Mouse (Mus musculus) liver (tissue): ENCODE measurements around the gene Csf2rb.

Source experiments
- DNase-seq: peaks from one replicate; pipeline ENCODE4 v3.0.0-alpha.2; 2020; ENCODE audit warnings: mixed read lengths

The Csf2rb gene

DNA sequence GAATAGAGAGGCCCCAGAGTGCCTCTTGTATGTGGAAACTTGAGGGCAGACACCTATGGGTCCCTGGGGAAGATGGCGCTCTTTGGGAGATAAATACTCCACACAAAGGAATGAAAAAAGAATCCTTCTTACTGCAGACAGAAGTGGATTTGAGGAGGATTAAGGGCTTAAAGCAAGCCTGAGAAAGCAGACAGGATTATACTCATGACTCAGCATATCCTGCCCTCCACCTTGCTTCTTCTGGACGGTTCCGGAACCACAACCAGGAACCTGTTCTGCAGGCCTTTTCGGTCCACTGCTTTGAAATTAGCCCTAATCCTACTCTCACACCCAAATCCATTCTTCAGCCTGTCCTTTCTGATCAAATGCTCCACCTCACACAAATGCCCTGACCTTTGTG is 56.6 kb downstream of the Csf2rb start:
- no peak for DNase-seq

DNA sequence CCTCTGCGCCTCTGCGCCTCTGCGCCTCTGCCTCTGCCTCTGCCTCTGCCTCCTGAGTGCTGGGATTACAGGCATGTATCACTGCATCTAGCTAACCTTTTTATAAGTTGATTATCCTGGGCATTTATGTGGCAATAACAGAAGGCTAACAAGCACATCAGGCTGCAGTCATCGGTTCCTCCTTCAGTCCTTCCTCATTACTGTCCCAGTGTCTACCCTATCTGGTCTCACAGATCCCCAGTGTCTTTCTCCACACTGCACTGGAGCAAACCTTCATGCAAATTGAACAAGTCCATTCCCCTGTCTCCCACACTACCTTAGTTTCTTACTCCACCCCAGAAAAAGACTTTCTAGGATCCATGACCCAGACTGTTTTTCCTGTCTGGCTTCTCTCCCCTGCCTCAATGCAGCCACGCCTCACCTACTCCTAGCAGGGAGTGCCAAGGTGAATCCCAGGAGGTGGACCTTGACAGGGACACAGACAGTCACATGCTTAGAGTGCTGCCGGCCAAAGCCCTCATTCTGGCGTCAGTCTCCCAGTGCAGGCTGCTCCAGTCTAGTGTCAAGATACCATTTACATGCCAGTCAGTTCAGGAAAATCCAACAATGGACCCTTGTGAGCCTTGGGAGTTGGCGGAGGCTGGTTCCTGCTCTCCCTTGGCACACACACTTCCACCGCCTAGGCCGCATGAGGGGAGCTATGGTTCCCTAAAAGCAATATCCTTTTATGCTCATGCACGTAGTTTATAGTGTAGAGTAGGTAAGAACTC is 58.1 kb downstream of the Csf2rb start:
- no peak for DNase-seq

DNA sequence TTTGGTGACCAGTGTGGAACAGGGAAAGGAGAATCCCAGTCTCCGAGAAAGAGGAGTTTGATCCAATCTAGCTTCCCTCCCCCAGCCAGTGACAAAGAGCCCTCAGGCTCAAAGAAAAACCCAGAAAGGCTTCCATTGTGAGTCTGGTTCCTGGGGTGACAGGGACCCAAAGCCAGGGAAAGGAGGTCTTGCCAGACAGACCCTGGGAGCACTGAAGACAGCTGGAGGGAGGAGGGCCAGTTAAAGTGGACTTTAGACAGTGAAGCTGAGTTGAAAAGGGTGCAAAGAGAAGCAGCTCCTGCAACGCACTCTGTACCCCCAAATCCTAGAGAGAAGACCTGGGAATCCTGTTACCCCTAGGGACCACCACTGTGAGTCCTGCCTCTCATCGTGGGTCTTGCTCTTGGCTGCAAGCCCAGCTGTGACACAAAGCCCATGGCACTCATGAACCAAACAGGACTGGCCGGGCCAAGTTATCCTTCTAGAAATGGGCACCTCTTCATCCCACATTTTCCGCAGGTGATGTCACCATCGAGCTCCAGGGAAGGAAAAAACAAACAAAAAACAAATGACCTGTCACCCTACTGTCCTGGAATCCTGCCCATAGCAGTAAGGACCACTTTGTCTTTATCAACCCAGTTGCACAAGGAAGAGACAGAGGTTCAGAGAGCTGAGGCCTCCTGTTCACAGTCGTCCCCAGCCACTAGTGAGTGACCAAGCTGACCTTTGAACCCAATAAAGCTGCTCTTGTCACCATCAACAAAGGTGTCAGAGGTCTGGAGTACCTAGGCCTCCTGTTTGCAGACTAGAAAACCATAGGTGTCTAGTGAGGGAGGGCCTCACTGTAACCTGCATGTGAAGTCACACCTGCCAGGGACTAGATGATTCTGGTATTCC is 58.9 kb downstream of the Csf2rb start:
- DNase-seq: no peak

DNA sequence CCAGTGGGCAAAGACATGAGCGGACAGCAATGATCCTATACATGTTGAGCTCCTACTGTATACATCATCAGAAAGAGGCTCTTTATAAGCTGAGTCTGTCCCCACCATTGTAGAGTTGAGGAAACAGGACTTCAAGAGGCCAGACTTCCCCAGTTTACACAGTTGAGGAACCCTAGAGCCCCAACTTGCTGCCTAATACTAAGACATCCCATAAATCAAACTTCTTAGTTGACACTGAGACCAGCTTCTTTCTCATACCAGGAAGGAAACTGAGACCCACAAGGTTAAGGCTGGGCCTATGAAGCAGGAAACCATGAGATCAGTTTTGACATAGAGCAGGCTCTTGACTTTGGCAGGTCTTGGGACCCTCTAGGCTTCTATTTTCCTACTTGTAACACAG is 60.0 kb downstream of the Csf2rb start:
- DNase-seq: no peak

DNA sequence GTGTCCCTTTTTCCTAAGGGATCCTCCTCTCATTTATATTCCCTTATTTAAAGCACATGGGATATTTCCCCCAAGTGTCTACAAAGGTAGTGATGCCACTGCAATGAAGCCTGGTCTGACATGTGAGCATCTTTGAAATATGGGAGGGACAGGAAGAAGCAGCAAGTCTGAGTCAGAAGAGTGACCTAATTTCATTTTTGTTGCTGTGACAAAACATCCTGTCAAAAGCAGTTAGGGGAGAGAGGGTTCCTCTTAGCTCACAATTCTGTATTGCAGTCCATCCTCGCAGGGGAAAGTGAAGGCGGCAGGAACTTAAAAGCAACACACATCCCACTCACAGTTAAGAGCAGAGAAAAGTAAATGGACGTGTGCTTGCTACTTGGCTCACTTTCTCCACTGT is 65.3 kb downstream of the Csf2rb start:
- DNase-seq: no peak

DNA sequence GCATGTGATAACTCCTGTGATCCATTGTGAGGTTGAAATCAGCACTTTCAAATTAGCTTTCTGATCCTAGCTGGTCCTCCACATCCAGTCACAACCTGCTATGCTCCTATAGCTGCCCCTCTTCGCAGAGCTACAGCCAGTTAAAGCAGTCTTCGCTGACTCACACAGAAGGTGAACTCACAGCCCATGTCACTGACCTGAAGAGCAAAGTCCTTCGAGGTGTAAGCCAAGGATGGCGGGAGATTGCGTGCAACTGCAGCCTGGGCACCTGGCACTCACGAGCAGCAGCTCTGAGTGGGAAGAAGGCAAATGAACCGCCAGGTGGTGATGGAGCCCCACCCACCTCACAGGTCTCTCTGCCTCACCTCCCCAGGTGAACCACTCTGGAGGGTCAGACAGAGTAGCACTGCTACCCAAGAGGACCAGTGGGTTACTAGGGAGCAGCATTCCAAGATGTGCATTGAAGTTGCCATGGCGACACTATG is 70.0 kb downstream of the Csf2rb start, which contains the start of gene Tex33:
Gene Tex33 (minus strand): TSS at position 435 of the 485 bp plus-strand sequence.
- no peak for DNase-seq

DNA sequence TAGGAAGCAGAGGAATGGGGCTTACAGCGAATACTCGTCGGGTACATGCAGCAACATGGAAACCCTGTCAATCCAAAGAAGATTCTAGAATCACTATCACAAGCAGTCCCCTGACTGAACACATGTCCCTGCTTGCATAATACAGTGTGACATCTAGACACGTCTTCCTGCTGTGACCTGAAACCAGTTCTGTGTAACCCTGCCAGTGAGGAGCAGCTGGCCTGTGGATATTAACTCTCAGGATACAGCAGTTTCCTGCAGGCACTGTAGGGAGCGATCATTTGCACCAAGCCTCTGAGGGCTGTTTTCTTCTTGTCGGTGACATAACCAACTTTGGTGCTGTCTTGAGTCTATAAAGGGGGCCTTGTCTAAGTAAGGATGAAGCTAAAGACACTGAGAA is 75.8 kb downstream of the Csf2rb start:
- DNase-seq: no peak

DNA sequence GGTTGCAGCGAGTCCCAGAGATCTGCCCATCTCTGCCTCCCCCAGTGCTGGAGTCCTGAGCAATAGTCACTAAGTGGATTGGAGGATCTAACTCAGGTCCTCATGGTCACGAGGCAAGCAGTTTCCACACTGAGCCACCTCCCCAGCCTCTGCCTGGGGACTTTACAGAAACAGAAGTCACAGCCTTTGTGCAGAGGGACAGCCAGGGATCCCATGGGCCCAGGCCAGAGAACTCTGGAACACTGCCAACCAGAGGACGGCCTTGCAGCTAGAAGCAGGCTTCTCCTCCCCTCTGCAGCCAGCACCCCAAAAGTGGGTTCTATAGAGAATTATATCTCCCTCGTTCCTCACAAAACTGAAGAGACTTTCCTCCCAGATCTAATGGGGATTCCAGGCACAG is 76.4 kb downstream of the Csf2rb start:
- peak; percentile 38 for DNase-seq

DNA sequence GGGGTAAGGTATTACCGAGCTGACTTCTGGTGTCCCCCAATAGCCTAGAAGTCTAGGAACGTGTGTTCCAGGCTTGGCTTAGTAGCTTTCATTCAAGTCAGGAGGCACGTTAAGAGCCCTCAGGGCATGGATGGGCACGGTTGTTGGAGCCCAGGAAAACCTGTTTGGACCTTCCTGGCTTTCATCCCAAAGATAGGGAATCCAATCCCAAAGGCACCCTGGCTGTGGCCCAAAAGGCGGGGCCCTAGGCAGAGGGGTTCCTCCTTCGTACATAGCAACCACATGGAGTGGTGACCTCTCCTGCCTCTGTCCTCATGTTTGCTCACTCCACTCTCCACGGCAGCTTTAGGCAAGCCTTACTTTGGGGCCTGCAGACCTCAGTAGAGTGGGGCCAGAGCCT is 76.9 kb downstream of the Csf2rb start:
- peak; percentile 42 for DNase-seq

DNA sequence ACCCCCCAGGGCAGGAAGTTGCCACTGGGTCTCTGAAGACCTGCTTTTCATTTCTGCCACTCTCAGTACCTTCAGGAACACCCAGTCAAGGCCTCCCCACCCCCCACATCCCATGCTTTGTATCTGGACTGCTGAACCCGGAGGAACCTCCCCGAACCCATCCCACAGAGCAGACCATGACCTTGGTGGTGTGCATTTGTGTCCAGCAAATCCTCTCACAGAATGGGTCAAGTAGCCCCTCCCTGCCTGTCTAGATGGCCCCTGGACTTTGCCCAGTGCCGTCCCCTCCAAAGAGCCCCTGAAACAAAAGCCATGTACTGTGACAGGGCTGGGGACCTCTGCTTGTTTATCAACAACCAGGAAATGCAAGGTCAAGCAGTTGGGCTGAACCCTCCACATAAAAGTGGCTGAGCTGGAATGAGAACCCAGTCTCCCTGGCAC is 77.8 kb downstream of the Csf2rb start:
- peak; percentile 64 for DNase-seq
